Mouse (Mus musculus): Measurements from ENCODE around the gene Chrd.

GRCm38 (mm10) chr16:20700036-20700435, 32.9 kb upstream of the Chrd start:
- TF ChIP-seq ZC3H11A (IDR thresholded peaks at IDR 0.05; ENCODE audit: borderline replicate concordance, low read depth, low read length) = no peak
- no peak for TF ChIP-seq ZNF384 (IDR thresholded peaks at IDR 0.05; ENCODE audit: low read depth, low read length)
- no peak for TF ChIP-seq MAFK (IDR thresholded peaks at IDR 0.05; ENCODE audit: insufficient read depth, low read depth, low read length)
- TF ChIP-seq CHD2 (IDR thresholded peaks at IDR 0.05; ENCODE audit: low read depth, low read length) = no peak

Data from ES-E14 (cell line).